Mouse (Mus musculus) ES-CJ7 (cell line): ENCODE measurements around the gene Atg7.

Experiments
- DNase-seq: peaks from one replicate; pipeline ENCODE4 v3.0.0; 2011; ENCODE audit warnings: low read depth, low spot score

Gene Atg7

DNA sequence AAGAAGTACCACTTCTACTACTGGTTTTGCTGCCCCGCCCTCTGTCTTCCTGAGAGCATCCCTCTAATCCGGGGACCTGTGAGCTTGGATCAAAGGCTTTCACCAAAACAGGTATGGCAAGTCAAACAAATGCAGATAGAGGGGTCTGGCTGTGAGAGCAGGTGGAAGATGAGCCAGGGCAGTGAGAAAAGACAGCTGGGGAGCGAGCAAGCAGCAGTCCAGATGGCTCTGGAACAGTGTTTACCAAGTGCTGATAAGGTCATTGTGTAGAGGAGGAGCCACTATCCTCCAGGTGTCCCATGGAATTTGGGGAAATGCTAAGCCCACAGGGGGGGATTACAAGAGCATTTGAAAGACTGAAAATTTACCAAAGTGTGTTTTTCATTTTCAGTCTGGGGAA, 41.5 kb downstream of the Atg7 start:
- no peak for DNase-seq

DNA sequence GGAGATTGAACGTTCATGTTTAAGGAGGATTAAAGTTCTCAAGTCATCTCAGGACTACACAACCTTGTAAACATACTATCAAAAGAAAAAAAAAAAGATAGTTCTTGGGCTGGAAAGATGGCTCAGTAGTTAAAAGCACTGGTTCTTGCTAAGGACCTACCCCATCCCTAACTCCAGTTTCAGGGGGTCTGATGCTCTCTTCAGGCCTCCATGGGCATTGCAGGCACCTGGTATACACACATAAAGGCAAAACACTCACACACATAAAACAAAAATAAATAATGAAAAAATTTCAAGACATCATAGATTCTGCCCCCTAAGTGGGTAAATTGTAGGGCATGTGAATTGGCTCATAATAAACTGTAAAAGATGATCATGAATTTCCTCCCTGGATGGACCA, 42.5 kb downstream of the Atg7 start:
- no peak for DNase-seq

DNA sequence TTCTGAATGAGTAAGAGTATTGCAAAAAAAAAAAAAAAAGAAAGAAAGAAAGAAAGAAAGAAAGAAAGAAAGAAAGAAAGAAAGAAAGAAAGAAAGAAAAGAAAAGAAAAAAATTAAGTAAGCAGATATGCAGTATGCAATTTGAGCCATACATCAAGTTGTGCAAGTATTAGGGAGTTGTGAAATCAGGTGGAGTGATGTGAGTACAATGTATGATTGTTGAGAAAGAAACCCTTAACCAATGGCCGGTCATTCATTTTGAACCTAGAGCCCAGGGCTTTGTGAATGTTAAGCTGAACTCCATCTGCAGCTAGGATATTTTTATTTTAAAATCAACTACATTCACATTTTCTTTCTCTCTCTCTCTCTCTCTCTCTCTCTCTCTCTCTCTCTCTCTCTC, 44.1 kb downstream of the Atg7 start:
- DNase-seq = no peak

DNA sequence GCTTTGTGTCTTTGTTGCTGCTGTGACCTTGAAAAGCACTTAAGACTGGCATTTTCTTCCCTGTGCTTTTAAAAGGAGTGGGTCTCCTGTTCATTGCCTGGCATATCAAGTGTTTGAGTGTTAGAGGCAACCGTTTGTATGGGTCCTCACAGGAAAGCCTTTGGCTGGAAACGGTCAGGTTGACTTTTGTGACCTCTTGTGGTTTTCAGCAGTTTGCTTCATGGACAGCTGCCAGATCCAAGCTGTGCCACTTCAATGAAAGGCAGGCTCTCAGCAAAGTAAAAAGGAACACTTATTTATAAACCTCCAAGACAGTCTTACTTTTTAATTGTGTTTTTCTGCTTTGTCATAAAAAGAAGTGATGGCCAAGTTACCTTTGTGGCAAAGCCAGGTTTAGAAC, 47.8 kb downstream of the Atg7 start:
- DNase-seq = no peak

DNA sequence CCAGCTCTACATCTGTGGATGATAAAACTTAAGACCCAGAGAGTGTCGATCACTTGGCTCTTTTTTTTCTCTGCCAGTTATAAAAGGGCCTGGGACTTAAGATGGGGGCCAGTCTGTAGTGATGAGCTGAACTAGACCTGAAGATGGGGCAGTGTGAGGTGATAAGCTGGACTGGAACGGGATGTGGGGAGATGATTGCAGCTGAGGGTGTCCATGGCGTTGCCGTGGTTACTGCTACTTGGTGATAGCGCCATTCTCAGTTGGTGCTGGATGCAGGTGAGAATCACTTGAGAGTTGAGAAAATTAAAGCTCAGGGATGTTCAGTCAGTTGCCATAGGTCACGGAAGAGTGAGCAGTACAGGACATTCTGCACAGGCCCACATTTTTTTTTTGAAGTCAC, 48.6 kb downstream of the Atg7 start:
- DNase-seq = no peak

DNA sequence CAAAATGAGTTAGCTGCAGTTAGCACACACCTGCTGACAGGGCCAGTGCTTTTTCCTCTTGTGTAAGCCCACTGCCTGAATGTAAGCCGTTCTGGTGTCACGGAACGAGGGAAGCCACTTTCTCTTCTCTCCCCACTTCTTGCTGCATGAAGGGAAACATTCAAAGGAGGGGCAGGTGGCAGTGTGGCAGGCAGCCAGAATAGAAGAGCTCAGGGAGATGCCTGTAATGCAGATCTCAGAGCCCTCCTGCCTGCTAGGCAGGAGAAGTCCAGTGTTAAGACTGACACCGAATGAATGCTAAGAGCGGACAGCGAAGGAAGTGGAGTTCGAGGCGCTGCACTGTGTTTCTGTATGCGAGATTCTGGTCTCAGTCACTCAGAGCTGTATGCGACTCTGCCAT, 49.8 kb downstream of the Atg7 start:
- DNase-seq = no peak

DNA sequence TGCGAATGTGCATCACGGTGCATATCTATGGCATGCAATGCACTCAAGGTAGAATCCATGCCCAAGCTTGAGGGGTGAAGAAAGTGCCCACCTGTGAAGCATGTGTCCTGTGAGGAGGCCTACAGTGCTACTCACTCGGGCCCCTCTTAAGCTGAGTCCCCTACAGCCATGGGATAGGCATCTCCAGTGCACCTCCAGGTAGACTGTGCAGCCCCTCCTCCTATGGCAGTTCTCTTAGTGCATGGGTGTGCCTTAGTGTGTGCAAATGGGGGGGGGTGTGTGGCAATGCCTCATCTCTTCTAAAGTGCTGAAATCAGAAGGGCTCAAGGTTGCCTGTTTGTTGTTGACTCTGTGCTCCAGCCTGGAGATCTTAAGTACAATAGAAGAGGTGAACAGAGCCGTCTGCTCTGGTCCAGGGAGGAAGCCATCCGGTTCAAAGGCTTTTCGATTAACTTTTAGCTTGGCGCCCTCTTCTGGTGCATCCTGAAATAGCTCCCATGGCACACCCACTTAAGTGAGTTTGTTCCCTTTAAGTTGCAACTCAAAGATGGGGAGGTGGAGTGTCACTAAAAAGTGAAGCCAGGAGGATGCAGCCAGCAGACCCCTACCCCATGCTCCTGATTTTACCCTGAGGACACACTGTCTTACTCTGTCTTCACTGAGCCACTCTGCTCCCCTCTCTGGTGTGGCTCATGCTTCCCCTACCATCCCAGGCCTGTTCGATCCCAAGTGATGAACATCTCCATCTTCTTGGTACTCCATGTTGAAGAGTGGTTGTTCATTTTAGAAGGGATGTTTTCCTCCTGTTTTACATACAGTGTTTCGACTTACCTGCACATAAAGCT, 55.0 kb downstream of the Atg7 start:
- DNase-seq = peak; percentile 78

DNA sequence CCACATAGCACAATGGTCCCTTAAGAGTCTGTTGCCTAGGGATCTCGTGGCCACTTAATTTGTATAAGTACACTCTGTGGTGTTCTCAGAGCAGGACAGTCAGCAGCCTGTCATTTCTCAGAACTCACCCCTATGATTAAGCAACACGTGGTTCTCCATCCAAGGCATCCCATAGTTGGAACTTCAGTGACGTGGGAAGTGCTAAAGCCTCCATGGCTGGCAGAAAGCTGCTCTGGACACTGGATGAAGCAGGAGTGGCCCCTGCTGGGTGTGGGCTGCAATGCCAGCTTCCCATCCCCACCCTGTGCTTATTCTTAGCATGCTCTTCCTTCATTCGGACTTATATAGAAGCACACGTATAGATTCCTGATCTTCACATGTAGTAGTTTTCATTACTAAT, 55.7 kb downstream of the Atg7 start:
- no peak for DNase-seq

DNA sequence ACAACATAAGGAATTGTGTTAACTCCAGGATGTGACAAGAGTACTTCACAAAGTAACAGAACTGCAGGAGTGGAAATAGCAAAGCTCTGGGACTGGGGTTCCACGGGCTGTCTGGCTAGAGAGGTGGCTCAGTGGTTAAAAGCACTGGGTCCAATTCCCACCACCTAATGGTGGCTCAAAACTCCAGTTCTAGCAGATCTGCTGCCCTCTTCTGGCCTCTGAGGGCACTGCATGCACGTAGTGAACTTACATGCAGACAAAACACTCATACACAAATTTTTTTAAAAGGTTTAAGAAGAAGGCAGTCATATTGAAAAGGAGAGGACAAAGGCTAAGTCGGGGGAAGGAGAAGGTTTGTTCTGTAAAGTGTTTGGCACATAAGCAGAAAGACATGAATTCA, 57.8 kb downstream of the Atg7 start:
- peak; percentile 69 for DNase-seq

DNA sequence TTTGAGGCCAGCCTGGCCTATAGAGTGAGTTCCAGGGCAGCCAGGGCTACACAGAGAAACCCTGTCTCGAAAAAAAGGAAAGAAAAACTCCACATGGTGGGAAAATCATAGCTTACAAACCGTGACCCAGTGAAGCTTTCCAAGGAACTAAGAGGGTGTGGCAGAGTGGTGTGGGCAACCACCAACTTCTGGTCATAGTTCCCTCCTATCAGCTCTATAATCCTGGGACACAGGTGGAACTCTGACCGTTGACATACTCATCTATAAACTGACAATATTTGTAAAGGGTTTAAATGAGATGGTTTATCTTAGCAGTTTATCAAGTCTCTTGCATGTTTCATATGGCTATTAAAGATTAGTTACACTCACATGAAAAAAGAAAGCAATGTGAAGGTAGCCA, 64.1 kb downstream of the Atg7 start:
- DNase-seq = no peak

DNA sequence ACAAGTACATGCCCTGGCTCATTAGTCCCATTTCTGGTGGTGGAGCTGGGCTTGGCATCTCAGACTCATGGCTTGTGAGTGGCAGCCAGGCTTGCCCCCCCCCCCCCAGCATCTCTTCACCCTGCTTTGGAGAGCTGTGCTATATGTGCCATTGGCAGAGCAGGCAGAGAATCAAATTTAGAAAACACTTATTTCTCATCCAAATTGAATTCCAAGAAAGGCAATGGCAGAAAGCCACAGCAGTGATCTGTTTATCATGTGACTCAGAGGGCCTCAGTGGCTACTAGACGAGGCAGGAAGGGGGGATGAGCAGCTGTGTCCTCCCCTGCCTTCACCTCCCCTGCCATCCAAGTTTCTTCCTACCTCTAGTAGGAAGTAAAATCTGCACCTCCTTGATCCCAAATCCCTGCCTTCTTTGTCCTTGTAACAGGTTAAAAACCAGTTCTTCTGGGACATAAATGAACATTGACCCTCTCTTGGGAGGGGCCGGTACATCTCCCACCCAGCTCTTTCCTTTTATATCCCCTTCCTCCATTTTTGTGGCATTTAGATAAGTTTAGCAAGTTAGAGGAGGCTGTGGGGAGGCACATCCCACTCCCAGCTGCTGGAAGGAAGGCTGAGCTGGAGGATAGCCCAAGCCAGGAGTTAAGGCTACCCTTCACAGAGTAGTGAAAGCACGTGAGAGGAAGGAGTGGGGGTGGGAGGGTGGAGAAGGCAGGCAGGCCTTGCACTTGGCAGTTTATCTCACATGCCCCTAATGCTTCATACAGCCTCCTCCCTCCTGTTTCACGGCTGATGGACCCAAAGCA, 69.5 kb downstream of the Atg7 start:
- no peak for DNase-seq

DNA sequence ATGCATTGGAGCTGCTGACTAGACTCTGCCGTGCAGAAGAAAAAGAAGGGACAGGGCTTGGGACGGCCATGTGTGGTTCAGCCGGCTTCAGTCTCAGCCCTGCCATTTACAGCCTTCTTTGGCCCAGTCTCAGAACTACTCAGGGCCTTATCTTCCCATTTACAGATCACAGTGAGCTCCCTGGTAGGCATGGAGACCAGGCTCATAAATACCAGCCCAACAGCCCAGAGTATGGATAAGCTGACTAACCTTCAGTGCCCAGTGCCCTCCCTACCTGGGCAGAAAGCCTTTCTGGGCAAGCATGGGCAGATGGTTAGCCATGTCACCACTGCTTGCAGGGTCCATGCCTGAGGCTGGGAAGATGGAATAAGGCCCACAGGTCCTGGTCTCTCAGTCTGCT, 70.6 kb downstream of the Atg7 start:
- DNase-seq = no peak

DNA sequence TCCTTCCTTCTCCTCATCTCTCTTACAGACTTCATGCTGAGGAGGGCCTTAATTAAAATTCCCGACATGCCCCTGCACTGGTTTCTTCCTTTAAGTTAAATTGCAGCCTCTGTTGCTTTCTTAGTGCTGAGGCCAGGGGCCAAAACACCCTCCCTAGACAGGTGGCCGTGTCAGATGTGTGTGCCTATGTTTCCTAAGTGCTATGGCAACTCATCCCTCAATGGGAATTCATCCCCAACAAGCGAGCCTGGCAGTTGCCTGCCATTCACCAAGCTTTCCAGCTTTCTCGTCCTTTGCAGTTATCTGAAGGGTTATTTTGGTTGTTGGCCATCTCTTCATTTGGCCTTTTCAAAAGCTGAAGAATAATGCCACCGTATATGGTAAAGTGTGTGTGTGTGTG, 71.8 kb downstream of the Atg7 start:
- no peak for DNase-seq

DNA sequence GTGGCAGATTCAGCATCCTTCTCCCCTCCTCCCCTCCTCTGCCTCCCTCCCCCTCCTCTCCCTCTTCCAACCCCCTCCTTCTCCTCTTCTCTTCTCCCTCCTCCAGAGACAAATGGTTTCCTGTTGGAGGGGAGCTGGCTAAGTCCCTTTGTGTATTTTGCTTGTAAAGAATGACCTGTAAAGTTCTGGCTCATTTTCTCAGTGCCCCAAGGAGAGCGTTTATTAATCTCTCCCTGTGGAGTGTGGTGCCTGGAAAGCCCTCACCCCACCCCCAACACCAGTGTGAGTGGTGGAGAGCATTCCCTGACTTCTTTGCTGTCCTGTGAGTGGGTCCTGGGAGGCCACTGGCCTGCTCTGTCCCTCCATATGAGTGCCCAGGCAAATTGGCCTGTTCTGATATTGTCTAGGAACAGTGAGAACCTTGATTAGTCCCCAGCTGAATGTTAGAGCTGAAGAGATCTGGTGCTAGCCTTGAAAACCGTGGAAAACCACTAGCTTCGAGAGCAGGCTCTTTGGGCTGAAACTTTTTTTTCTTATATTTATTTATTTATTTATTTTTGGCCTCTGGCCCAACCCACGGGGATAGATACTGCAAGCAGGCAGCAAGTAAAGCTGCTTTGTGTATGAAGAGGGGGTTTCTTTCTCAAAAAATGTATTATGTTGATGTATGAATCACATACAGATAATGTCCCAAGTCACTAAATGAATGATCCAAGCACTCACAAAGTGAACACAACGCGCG, 72.6 kb downstream of the Atg7 start:
- DNase-seq = no peak

DNA sequence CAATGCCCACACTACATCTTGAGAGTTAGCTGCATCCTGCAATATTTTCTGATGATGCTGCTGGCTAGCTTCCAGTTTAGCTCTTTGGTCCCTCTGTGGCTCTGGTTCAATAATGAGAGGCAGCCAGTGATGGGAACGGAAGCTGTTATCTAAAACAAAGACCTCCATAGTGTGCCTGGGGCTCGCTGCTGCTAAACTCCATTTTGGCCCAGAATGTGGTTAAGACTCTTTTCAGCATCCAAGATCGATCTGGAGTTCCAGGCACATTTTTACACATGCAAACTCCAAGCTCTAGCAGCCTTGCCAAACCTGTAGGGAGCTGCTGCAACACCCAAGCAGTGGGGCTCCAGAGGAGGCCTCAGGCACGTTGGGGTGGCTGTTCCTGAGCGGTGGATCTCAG, 76.2 kb downstream of the Atg7 start:
- DNase-seq = no peak

DNA sequence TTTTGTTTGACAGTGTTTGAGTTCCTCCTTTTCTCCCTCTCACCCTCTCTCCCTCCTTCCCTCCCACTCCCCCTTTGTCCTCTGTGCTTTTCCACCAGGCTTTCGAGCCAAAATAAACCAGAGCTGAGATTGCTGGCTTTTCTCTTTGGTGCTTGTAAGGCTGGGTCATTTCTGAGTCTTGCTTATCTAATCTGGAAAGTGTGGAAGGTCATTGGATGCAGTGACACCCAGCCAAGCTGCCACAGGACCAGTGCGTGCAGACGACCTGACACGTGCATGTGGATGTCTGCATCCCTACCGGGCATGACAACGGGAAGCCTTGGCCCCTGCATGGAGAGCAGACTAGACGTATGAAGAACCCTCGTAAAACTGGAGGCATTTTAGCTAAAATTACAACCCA, 76.8 kb downstream of the Atg7 start:
- no peak for DNase-seq

DNA sequence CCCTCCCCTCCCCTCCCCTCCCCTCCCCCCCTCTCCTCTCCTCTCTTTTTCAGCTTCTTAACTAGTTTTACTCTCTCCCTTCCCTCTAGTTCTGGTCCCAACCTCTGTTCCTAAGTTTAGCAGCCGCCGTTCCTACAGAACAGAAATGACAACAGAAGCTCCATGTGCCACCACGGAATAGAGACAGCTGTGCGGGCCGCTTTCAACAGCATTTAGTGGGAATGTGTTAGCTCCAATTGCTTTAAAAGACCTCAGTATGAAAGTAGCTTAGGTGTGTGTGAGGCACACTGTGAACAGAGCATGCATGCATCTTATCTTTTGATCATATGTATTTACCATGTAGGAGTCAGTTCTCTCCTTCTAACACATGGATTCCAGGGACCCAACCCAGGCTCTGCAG, 79.1 kb downstream of the Atg7 start:
- no peak for DNase-seq

DNA sequence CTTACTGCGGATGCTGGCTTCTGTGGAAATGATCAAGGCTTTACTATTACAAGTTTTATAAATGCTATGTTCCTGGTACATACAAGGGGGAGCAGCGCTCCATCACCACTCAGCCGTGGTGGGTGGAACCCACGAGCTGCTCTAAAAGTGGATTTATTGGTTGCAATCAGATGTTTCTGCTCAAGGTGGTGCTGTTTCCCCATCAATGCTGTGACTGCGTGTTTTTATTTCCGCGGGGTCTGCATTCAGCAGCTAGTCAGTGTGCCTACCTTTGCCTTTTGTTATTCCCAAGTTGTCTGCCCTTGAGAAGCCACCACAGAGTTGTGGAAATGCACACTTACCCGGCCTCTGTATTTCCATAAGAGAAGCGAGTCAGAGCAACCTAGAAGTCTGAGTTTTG, 81.0 kb downstream of the Atg7 start:
- peak; percentile 49 for DNase-seq

DNA sequence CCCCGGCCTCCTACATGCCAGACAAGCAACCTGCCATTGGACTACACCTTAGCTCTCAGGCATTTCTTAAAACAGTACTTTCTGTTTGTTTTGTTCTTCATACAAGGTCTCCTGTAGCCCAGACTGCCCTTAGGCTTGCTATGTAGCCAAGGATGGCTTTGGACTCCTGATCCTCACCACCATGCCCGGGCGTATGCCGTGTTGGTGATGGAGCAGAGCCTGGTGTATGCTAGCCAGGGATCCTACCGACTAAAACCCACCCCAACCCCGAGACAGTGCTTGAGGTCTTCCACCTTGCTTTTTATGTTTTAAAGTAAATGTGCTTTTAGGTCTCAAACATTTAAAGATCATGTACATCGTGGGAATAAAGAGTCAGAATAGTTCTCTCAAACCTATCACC, 81.5 kb downstream of the Atg7 start:
- DNase-seq = no peak

DNA sequence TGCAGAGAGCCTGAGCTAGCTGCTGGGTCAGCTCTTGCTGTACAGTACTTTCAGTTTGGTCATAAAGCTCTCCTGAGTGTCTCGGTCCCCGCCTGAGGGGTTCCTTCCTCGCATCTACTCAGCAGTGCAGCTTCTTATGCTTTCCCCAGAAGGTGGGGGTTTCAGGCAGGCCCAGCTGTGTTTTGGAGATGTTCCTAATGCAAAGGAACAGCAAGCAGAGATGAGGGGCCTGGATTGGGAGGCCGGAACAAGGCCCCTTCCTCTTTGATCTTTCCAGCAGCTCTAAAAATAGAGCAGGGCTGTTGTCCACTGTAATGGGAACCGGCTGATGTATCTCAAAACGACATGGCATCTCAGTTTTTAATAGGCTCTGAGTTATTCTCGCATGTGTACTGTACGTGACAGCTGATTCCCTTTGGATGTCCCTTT, 82.3 kb downstream of the Atg7 start:
- DNase-seq = no peak

DNA sequence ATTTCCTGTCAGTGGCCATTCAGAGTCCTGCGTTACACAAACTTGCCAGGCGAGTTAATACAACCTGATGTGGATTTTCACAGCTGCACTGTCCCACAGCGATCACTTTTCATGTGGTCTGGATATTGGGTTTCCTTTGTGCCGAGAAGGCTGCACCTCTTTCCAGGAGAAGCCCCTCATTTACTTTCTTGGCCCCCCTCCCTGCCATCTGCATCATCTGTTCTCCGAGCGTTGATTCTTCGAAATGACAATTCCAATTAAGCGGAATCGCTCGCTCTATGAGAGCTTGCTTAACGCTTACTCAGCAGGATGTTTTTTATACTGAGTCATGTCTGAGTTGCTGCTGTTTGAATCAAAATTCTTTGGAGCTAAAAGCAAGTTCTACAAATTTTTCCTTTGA, 83.8 kb downstream of the Atg7 start:
- no peak for DNase-seq

DNA sequence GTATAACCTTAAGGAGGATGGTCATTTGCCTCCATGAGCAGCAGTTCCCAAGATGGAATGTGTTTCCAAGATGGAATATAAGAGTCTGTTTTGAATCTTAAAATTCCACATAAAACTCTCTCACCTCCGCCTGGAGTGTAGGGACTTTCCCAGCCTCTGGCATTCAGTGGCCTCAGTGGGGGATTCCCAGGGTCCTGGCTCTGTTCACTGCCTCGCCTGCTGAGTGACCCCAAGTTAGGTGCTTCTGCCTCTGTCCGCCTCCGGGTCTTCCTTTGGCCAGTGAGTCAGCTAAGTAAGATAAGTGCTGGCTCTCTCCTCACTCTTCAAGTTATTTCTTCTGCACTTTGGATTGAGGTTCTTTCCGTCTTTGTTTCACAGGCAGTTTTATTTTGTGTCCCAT, 90.3 kb downstream of the Atg7 start:
- DNase-seq = no peak
